Comparison of ENCODE assay signal across 14 mouse cellular contexts in genomic region chr1:107583958-107584376, GRCm38 (mm10). TPM values are rescaled to one million over a fixed set of nuclear protein-coding genes. Genes with fewer than 3 reads are reported as not detected.
DNase-seq lines count a peak whose midpoint lies in the region; ATAC-seq lines count a peak whose summit lies in the region.
"Had no signal": no experiment of that assay in that cellular context is flagged by ENCODE, and none has a peak within 500 bp of the region (broad histone marks: within the 10 kb centered on the region; RNA-seq: fewer than 3 reads in every experiment).

No protein-coding gene starts in this region.

- DNase-seq in heart, adult 8-10 months (ENCODE audit: low spot score): peak; percentile 24
- DNase-seq in heart, postnatal 10 days: no peak
- peak; percentile 2 to 3 for DNase-seq in B cell, adult 2 months
- no peak for DNase-seq in yolk sac, embryonic 10.5 days (ENCODE audit: low spot score)
- no peak for DNase-seq in cerebellum, postnatal 10 days
- DNase-seq: cerebellum, adult 11 months; cerebellum, postnatal 36 days; right cerebral cortex, postnatal 14 days; thymus, postnatal 14 days had no signal

- intact Hi-C loops in heart, postnatal 10 days (cut with DNase I): no loop called here

- ATAC-seq in granulocyte monocyte progenitor cell, adult 5-6 weeks (replicated peaks; ENCODE audit: poor library complexity, severe bottlenecking): peak; percentile 86
- peak; percentile 81 for ATAC-seq in neutrophil, adult 5-6 weeks (ENCODE audit: extremely low read depth, insufficient number of reproducible peaks, low FRiP score, poor library complexity, severe bottlenecking)
- ATAC-seq: forebrain, embryonic 15.5 days; intestine, embryonic 16.5 days; lung, postnatal 0 days had no signal

RNA-seq across cellular contexts. Expression of gene Serpinb8, which starts 5.8 kb away (rescaled TPM):
- 1 to 10 TPM; 1.8 to 4.0 (median 2.5) TPM for total RNA-seq in heart, adult 8-10 months (2022)
- 1 to 10 TPM; 3.1 to 6.3 TPM for total RNA-seq in heart, postnatal 10 days (2021)
- total RNA-seq in granulocyte monocyte progenitor cell, adult 5-6 weeks (2014; fragmentation: Nextera tagmentation): 0.68 and 0.82 TPM in 2 replicates
- total RNA-seq in granulocyte monocyte progenitor cell, adult 5-6 weeks (2017): 0.52 TPM in 1 of 2 replicates, not detected in the other
- total RNA-seq in neutrophil, adult 5-6 weeks (2017): 1.7 and 3.3 TPM in 2 replicates

Comparison
In these comparisons a context has a peak if more than half of its experiments do, and no peak if none do; other contexts are left out.
1. DNase-seq: peak in heart, adult 8-10 months (single experiment) and B cell, adult 2 months (2 of 2); none in heart, postnatal 10 days (0 of 2), yolk sac, embryonic 10.5 days (single experiment) and cerebellum, postnatal 10 days (0 of 2).